Mouse (Mus musculus): ENCODE data around the gene Tfap4.

- TF ChIP-seq CTCF (IDR thresholded peaks at IDR 0.05) (no peak), EP300 (IDR thresholded peaks at IDR 0.05) (no peak)
Observed at GRCm38 (mm10) chr16:4541033-4541432, 18.6 kb downstream of the Tfap4 start.
